Mouse (Mus musculus) kidney, embryonic 16.5 days (tissue): ENCODE data around the gene Slc4a1ap. TPM values are rescaled to one million over a fixed set of nuclear protein-coding genes. Genes with fewer than 3 reads are reported as not detected.

ENCODE experiments used
- ATAC-seq: fragments of 200-750 bp; cut with Nextera tagmentation; 2 replicates; pipeline ENCODE4 v1.8.0; 2017; ENCODE audit warnings: moderate TSS enrichment; ENCODE audit not compliant: low FRiP score, low TSS enrichment
- H3K27ac ChIP-seq: fragments of 300-500 bp; sonication (generic); 2 replicates; pipeline ENCODE4 v1.5.1; 2014; ENCODE audit warnings: low read length
- H3K27me3 ChIP-seq: fragments of 300-500 bp; sonication (generic); 2 replicates; pipeline ENCODE4 v1.6.1; 2014; ENCODE audit warnings: low read length, control low read depth, mixed read lengths; ENCODE audit not compliant: insufficient read depth
- H3K36me3 ChIP-seq: fragments of 300-500 bp; sonication (generic); 2 replicates; pipeline ENCODE4 v1.6.1; 2014; ENCODE audit warnings: low read length, control low read depth, mixed read lengths; ENCODE audit not compliant: insufficient read depth
- H3K4me1 ChIP-seq: fragments of 300-500 bp; sonication (generic); 2 replicates; pipeline ENCODE4 v1.6.1; 2014; ENCODE audit warnings: low read length, control low read depth, mixed read lengths; ENCODE audit not compliant: insufficient read depth
- H3K4me2 ChIP-seq: fragments of 300-500 bp; sonication (generic); replicated peaks from 2 replicates; pipeline ENCODE4 v1.6.1; 2014; ENCODE audit warnings: low read depth, low read length
- H3K4me3 ChIP-seq: fragments of 300-500 bp; sonication (generic); 2 replicates; pipeline ENCODE4 v1.5.1; 2014; ENCODE audit warnings: mild to moderate bottlenecking, low read length
- H3K9ac ChIP-seq: fragments of 300-500 bp; sonication (generic); replicated peaks from 2 replicates; pipeline ENCODE4 v1.6.1; 2014; ENCODE audit warnings: low read length
- H3K9me3 ChIP-seq: fragments of 300-500 bp; sonication (generic); 2 replicates; pipeline ENCODE4 v1.6.1; 2016; ENCODE audit warnings: low read length, control low read depth
- WGBS: fragments of 180-500 bp; shearing (Covaris S2); extraction: QIAGEN DNeasy Blood & Tissue Kit; methylation state at CpG from one replicate; pipeline ENCODE4 v1.1.7; 2014; 5-methylcytosine and 5-hydroxymethylcytosine counted together
- polyA plus RNA-seq: library from polyadenylated mRNA; unstranded; fragments of >200 nt; fragmentation: Nextera tagmentation; extraction: Ambion mirVana; gene quantifications from 2 replicates; pipeline ENCODE4 v1.2.1, GENCODE M21; 2015

Slc4a1ap gene
- polyA plus RNA-seq, 1 experiment from 2014 or later = 31.7 TPM

DNA sequence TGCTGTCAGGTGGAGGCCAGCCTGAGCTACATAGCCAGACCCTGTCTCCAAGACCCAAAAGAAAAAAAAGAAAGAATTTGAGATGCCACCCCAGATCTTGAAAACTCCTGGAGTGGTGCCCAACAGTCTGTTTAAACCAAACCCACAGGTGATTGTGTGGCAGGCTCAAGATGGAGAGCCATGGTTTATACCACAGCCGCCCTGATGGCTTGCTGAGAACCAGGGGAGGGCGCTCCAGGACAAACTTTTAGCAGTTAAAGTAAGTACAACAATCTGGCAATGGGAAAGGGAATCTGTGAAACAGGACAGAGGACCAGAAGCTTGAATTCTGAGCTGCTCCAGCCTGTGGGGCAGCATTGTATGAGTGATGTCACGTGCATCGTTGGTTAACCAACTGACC is 71.8 kb downstream of the Slc4a1ap start:
- 68% methylated on average over 4 of the region's 4 CpGs for WGBS
- Histone ChIP-seq H3K4me3 (no peak overlapping the region), H3K27me3 (no peaks in the 10 kb centered on the region), H3K9ac (no peak overlapping the region), H3K9me3 (no peaks in the 10 kb centered on the region), H3K4me1 (peaks cover 17% of the 10 kb centered on the region), H3K36me3 (no peaks in the 10 kb centered on the region), H3K4me2 (no peak overlapping the region), H3K27ac (no peak overlapping the region)
- ATAC-seq = no peak

DNA sequence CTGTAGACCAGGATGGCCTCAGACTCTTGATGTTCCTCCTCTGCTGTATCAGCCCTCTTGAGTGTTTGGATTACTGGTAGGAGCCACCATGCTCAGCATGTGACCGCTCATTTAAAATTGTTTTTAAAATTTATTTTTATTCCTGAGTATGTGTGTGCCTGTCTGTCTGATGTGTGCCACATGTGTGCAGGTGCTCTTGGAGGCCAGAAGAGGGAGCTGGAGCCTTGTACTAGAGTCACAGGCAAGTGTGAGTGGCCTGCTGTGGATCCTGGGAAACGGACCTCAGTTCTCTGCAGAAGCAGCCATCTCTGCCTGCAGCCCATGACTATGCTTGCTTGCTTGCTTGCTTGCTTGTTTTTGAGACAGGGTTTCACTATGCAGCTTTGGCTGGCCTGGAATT is 72.4 kb downstream of the Slc4a1ap start:
- no peak overlapping the region for H3K9ac ChIP-seq
- no peaks in the 10 kb centered on the region for H3K36me3 ChIP-seq
- no peak overlapping the region for H3K4me3 ChIP-seq
- no peak overlapping the region for H3K27ac ChIP-seq
- H3K9me3 ChIP-seq = no peaks in the 10 kb centered on the region
- H3K4me2 ChIP-seq = no peak overlapping the region
- no peaks in the 10 kb centered on the region for H3K27me3 ChIP-seq
- ATAC-seq = no peak
- WGBS = 82% methylated on average over 2 of the region's 2 CpGs
- peaks cover 17% of the 10 kb centered on the region for H3K4me1 ChIP-seq

DNA sequence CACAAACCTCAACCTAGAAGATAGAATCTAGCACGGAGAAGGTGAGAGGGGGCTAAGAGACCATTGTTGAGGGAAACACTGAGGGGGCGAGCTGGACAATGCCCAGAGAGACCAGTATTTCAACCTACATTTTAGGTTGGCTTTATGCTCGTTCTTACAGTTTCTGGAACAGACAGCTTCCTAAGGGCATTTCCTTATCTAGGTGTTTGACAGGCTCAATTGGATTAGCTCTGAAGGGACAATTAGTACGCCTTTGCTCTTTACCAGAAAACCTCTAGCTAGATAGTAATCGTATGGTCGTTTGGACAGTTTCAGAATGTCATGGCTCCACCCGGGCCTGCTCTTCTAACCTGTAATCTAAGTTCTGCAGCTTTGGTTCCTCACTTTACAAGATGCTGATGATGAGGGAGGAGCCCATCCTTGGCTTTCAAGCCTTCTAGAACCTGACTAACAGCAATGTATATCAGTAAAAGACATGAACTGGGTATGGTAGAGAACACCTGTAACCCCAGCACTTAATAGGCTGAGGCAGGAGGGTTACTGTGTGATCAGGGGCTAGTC is 74.4 kb downstream of the Slc4a1ap start:
- H3K9ac ChIP-seq = no peak overlapping the region
- H3K36me3 ChIP-seq = no peaks in the 10 kb centered on the region
- no peak overlapping the region for H3K4me2 ChIP-seq
- no peak overlapping the region for H3K27ac ChIP-seq
- H3K4me1 ChIP-seq = peaks cover 11% of the 10 kb centered on the region
- H3K9me3 ChIP-seq = no peaks in the 10 kb centered on the region
- no peak for ATAC-seq
- 83% methylated on average over 7 of the region's 7 CpGs for WGBS
- no peaks in the 10 kb centered on the region for H3K27me3 ChIP-seq
- H3K4me3 ChIP-seq = no peak overlapping the region

DNA sequence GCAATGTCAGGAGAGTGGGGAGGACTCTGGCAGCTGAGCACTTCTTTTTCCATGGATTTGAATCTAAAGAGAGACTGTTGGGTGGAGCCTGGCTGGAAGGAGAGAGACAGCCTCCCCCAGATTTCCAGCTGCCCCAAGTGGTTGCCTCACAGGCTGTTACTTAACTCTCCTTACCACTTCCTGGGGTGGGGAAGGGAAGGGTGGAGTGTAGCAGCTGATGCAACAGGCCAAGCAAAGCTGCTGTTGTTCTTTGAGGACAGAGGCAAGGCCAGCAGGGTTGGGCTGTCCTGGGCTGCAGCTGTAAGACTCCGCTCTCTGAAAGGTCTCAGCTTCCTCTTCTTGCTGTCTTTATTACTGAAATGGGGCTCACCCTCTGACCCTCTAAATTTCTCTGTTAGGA is 75.6 kb downstream of the Slc4a1ap start:
- Histone ChIP-seq H3K4me1 (no peaks in the 10 kb centered on the region), H3K36me3 (no peaks in the 10 kb centered on the region), H3K27me3 (no peaks in the 10 kb centered on the region), H3K4me3 (no peak overlapping the region), H3K9ac (no peak overlapping the region), H3K4me2 (no peak overlapping the region), H3K27ac (no peak overlapping the region), H3K9me3 (no peaks in the 10 kb centered on the region)
- 57% methylated on average over 1 of the region's 1 CpGs for WGBS
- ATAC-seq = peak; percentile 58; the same call in 1 of the 2 replicates

DNA sequence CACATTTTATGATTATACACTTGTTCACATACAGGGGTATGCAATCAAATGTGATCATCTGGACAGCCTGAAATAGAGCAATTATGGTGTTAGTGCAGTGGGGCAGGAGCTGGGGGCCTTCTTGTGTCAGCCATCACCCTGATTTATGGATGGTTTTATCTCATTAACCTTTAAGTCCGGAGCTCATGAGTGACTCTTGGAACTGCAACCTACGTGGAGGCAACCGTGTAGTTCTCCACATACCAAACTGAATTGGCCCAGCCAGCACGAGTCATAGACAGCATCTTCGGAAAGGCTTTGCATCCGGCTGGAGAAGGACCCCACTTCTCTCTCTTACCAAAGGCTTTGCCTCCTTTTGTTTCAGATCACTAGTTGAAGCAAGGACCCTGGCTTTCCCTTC is 77.0 kb downstream of the Slc4a1ap start:
- H3K27ac ChIP-seq = no peak overlapping the region
- H3K4me2 ChIP-seq = no peak overlapping the region
- no peak for ATAC-seq
- no peak overlapping the region for H3K9ac ChIP-seq
- H3K36me3 ChIP-seq = no peaks in the 10 kb centered on the region
- no peaks in the 10 kb centered on the region for H3K9me3 ChIP-seq
- H3K27me3 ChIP-seq = no peaks in the 10 kb centered on the region
- H3K4me1 ChIP-seq = no peaks in the 10 kb centered on the region
- 50% methylated on average over 6 of the region's 6 CpGs for WGBS
- no peak overlapping the region for H3K4me3 ChIP-seq

DNA sequence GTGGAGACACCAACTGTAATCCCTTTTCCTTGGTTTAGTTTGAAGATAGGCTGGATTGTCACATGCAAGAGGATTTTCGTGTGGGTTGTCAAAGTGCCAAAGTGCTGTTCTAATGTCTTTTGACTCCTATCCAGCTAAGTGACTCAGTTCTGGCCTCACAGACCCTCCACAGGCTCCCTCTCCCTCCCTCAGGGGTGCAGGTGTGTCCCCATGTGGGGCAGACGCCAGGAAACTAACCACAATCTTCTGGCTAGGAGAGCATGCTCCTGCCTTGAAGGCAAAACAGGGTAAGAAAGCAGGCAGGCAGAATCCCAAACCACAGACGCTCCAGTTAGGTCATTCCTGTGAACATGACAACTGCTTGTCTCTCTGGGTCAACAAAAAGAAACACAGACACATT is 79.4 kb downstream of the Slc4a1ap start:
- Histone ChIP-seq H3K27me3 (no peaks in the 10 kb centered on the region), H3K27ac (no peak overlapping the region), H3K9me3 (no peaks in the 10 kb centered on the region), H3K36me3 (no peaks in the 10 kb centered on the region), H3K9ac (no peak overlapping the region), H3K4me2 (no peak overlapping the region), H3K4me3 (no peak overlapping the region), H3K4me1 (0 out of 2 replicates have a peak, but pooled peaks cover 3% of the 10 kb centered on the region)
- no peak for ATAC-seq
- WGBS = 42% methylated on average over 3 of the region's 3 CpGs

Other genes with a start within 250 kb of the Slc4a1ap start
- gene Ift172, start 235.9 kb upstream of the Slc4a1ap start, polyA plus RNA-seq = 39.7 and 40.6 TPM in 2 replicates
- gene Fndc4, start 230.9 kb upstream of the Slc4a1ap start, polyA plus RNA-seq = 42.5 and 46.1 TPM in 2 replicates
- 0.24 and 0.45 TPM in 2 replicates for gene Gckr, start 229.6 kb upstream of the Slc4a1ap start, polyA plus RNA-seq
- 55.2 and 62.2 TPM in 2 replicates for gene Zfp512, start 74.6 kb upstream of the Slc4a1ap start, polyA plus RNA-seq
- 0.17 TPM in 1 of 2 replicates, not detected in the other for gene 4930548H24Rik, start 41.3 kb upstream of the Slc4a1ap start, polyA plus RNA-seq
- gene Gpn1, start 32.3 kb upstream of the Slc4a1ap start, polyA plus RNA-seq = 67.2 and 68.0 TPM in 2 replicates
- 26.1 and 32.7 TPM in 2 replicates for gene Supt7l, start 812 bp downstream of the Slc4a1ap start, polyA plus RNA-seq
- 237 and 260 TPM in 2 replicates for gene Mrpl33, start 69.9 kb downstream of the Slc4a1ap start, polyA plus RNA-seq
- gene Rbks, start 170.6 kb downstream of the Slc4a1ap start, polyA plus RNA-seq = 4.6 and 5.8 TPM in 2 replicates
- 69.4 and 77.3 TPM in 2 replicates for gene Babam2, start 170.7 kb downstream of the Slc4a1ap start, polyA plus RNA-seq